Mouse (Mus musculus) cerebellum, adult 8-10 months (tissue): ENCODE data around the gene Itga5.
A peak's percentile ranks its signal among the peaks of the same experiment; 100 is the strongest.

Source experiments
- DNase-seq: peaks from one replicate; pipeline ENCODE4 v3.0.0; 2022

Gene Itga5

DNA sequence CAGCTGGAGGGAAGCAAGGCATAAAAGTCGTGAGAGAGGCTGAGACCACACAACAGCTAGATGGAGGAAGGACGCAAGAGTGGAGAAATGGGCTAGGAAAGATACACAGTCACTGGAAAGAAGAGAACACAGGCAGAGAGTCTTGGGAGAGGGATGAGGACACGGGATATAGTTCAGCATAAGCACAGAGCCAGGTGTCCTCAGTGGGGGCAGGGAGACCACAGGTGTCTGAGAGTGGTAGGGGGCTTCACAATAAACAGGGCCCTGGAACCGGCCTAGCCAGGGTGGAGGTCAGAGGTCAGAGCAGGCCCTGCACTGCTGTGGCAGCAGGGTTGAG is 27.8 kb downstream of the Itga5 start:
- DNase-seq: no peak

DNA sequence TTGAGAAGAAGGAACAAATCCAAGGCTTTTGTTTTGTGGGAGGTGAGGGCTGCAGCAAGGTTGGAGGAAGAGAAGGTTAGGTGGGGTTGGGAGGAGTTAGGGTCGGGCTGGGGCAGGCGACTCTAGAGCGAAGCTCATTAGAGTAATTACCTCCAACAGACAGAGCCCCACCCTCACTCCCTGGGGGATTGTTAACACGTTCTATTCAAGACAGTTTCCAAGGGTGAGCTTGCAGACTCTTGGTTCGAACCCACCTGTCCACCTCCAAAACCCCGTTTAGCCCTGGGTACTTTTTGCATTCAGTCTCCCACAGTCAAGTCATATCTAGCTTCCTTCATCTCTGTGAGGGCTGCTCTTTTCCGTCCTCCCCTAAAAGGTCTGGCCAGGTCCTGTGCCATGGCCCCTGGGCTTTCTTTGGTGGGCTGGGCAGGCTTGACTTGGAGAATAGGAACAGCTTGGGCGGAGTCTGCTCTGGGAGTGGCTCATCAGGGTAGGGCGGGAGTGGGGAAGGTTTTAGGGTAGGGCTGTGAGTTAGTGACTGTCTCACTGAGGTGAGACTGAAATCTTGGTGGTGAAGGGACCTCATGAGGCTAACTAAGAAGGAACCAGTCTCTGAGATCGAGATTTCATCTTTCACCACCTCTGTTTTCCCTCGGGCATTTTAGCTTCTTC is 29.4 kb downstream of the Itga5 start:
- DNase-seq: no peak

DNA sequence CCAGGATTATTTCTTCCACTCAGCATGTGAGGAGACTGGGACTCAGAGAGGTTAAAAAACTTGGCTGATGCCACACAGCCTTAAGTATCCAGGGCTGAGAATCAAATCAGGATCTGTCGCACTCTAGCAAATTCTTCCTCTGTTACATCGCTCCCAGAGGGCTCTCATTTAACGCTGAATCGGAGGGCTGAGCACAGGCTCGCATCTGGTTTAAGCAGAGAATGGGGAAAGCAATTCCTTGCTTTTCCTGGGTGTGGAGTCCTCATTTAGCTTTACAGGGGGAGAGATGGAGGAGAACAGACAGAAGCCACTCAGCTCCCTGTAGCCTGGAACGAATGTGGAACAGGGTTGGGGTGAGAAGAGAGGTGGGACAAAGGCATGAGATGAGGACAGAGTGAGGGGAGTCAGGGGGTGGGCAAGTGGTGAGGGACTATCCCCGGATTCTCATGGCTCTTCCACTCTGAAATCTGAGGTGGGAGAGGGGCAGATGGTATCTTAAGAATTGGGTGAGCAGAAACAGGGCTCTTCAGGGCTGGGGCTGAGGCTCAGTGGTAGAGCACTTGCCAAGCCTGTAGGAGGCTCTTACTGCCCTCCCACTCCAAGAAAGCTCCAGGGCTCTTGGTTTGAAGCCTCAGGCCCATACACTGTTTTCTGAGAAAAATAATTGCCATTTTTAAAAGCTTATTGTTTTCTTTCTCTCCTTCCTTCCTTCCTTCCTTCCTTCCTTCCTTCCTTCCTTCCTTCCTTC is 30.9 kb downstream of the Itga5 start:
- no peak for DNase-seq

DNA sequence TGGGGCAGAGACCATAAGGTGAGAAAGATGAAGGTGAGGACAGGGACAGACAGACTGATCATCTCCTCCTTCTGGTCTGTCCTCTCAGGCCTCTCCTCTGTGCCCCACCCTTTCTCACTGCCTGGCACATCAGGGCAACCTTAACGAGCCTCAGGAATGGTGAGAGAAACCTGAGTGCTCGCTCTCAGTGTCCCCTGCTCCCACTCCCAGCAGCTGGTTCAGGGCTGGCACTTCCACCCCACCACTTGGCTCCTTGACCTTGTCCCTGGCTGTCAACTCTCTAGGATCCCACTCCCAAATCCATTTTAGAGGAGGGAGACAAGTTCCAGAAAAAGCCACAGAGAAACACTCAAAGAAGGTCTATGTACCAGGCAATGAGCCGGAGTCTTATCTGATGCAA is 31.5 kb downstream of the Itga5 start:
- DNase-seq: no peak

DNA sequence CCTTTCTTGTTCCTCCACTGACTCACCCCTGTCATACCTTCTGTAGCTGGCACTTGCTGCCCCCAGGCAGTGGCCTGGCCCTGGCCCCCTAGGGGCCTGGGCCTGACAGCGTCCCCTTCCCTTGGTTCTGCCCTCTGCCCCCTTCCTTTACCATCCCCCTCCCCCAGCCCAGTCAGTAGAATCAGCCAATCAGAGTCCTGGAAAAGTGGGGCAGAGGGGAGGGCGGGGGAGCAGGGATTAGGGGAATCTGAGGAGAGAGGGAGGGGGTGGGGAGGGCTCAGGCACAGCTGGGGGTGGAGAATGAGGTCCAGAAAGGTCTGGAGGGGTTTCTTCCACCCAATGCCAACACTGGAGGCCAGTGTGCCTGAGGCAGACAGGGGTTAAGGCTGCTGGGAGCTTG is 32.4 kb downstream of the Itga5 start:
- no peak for DNase-seq

DNA sequence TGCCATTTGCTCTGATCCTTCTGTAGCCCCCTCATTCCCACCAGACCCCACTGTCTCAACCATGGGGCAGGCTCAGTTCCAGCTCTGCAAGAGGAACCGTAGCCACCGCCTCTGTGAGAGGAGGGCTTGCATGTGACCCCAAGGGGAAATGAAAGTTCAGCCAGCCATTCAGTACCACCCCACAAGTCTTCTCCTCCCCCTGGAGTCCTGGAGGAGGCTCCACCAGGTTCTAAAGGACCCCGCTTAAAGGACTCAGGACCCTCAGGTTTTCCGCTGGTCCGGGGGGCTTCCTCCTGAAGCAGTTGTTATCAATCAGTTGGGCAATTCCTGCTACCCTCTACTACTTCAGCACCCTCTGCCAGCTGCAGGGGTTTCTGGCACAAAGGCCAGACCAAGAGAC is 32.8 kb downstream of the Itga5 start:
- DNase-seq: no peak

DNA sequence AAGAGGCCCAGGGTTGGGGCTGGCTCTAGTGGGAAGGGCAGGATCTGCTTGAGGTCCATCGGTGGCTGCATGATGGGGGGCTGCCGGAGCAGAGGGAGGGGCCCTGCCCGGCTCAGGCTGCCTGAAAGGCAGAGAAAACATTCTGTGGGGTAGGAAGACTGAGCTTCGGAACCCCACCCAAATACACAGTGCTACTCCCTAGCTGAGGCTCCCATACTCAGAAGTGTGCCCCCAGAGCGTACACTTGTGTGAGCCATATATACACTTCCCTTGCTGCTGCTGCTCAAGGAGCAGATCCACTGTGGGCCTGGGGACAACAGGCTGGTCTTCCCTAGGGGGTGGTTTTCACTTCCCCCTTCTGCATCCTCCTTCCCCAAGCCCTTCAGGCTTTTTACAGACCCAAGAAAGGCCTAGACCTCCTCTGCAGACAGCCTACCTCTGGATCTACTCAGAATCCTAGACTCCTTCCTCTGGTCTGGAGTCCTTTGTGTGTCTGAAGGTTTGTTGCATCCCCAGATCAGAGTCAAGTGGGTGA is 33.4 kb downstream of the Itga5 start:
- no peak for DNase-seq

DNA sequence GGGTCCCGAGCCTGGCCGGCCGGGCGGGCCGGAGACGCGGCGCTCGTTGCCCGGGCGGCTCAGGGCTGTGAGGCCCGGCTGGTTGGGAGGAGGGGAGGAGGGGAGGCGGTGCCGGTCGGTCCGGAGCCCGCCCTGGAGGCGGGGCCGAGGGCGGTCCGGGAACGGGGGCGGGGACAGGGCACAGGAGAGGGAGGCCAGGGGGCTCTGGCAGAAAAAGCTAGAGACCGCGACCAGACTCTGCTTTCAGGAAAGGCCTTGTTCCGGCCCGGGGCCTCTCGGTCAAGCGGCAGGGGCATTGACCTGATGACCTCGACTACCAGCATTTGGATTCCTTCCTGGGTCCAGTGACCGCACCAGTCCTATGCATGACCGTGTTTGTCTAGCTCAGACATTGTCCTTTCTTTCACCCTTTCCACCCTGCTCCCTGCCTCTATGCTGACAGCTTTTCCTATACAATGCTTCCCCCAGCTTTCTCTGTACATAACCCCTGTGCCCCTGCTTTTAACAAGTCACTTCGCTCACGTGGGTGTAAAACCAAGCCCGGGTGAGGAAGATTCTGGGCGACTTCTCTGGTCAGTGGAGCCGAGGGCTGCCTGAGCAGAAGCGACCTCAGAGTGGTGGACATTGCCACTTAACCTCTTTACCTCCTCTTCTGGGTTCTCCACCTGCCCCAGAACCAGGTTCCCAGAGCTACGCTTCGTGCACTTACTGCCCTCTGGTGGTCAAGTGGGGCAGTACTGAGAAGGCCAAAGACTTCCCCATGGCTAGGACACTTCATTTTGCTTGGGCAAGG is 42.9 kb downstream of the Itga5 start:
- peak; percentile 86 for DNase-seq

DNA sequence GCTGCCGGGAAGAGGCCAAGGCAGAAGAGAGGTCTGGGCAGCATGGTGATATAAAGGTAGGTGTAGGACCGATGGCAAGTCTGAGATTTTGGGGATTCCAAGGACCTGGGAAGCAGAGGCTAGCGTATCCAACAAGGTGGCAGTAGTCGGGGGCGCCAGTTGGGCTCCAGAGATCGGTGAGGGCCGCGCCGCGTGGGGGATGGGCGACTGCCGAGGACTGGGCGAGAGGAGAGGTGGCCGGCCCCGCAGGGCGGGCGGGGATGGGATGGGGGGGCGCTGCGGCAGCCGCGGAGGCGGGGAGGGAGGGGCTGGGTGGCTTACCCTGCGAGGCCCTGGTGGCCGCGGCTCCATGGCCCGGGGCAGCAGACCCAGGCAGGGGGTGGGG is 43.5 kb downstream of the Itga5 start:
- peak; percentile 70 for DNase-seq

DNA sequence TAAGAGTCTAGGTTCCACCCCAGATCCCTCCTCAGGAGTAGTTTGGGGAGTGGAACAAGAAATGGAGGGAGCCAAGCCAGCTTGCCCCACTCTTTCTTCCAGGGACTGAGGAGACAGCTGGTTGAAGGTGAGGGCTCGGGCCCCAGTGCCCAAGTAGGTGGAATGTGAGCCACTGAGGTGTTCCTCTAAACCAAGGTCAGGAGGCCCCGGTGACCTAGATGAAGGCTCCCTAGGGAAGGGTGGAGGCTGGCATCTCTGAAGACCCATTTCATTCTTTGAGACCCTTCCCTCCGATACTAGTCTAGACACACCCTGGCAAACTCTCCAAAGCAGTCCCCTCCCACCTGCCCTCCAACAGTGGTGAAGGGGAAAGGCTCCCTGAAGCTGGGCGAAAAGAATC is 44.2 kb downstream of the Itga5 start:
- peak; percentile 25 for DNase-seq

DNA sequence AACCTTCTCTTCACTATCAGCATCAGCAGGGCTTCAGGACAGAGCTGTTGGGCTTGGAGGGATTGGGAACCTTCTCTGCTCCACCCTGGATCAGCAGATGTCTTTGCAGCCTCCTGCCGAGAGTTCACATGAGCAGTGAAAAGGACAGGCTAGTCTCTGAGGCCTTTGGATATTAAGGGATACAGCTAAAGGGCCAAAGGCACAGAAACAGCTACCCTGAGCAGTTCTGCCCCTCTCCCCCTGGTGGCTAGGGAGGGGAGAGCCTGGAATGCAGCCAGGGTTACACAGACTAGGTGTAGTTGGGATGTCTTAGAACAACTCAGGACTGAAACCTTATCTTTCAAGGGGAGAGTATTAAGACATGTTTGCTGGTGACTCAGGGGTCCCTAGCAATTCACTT is 45.5 kb downstream of the Itga5 start:
- DNase-seq: no peak

DNA sequence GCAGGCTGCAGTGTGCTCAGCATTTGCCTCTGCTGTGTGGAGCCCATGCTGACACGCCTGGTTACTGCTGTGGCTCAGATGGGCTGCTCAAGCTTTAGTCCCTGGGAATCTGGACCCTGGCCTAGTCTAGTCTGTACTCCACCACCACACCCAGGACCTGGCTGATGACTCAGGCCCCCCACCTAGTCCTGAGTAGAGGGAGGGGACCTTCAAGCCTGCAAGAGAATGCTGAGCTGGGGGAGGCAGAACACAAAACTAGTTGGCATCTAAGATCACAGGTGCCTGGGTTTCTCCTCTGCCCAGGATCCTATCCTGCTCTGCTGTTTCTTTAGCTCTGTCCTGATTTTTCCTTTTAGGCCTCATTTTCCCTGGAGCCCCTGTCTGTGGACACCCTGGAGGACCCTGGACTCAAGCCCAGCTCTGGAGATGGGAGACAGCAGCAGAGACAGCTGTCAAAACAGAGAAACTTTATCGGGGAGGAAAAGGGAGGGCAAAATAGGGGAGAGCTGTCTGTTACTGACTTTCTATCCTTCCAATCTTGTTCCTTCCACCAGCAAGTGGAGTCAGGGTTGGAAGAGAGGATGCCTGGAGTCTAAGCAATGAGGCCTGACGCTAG is 48.3 kb downstream of the Itga5 start:
- DNase-seq: no peak

DNA sequence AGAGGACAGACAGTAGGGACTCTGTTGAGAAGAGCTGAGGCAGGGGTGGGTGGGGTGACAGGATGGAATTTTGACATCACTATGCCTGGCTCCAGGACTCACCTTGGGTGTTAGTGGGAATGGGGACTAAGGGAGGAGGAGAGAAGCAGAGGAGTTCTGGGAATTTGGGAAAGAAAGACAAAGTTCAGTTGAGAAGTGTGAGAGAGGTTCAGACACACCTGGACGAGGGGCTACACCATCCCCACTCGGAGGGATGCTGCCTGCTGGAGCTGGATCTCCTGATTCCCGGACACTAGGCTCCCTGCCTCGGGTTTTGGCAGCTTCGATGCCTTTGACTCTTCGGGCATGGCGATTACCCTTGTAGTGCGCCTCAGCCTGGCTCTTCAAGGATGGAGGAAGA is 48.8 kb downstream of the Itga5 start:
- no peak for DNase-seq

DNA sequence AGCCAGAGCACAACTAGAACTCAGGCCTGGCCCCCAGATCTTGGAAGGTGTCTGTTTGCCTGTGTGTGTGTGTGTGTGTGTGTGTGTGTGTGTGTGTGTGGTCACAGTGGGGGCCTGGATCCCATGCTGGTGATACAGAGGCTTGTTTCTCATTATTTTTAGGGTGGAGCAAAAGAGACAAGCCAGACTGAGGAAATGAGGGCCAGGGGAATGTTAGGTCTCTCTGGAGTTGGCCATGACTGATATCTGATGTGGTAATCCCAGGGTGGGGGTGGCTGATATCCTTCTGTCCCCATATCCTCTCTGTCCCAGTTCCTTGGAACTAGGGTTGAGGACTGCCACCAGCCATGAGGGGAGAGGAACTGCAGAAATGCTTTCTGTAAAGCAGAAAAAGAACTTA is 49.4 kb downstream of the Itga5 start:
- no peak for DNase-seq

DNA sequence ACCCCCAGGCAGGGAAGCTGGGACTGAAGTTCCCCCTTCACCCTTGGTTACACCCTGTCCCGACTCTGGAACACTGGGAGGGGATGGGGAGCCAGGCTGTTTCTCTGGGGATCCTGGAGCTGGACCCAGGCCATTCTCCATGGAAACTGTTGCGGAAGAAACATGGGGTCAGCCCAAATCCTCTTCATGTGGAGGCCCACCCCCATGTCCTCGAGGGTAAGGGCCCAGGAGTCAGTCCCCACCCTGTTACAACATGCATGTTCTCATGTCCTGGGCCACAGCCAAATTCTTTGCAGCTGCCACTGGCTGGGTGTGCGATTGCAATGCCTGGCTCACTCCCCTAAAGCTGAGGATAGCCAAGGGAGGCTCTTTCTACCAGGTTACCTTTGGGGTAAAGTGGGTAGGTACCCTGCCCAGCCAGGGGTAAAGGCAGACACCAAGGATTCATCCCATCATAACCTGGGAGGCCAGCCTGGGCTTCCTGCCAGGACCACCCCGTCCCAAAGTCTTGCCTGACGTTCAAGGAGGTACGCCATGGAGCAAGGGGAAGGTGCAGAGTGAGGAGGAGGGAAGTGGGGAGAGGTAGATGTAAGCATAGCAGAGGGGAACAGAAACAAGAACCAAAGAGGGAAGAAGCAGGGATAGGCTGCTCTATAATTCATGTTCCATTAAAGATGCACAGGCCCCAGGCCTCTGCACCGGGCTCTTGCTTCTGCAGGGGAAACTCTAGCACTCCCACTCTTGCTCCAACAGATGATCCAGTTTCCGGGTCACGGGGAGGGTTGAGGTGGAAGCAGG is 50.4 kb downstream of the Itga5 start:
- no peak for DNase-seq

DNA sequence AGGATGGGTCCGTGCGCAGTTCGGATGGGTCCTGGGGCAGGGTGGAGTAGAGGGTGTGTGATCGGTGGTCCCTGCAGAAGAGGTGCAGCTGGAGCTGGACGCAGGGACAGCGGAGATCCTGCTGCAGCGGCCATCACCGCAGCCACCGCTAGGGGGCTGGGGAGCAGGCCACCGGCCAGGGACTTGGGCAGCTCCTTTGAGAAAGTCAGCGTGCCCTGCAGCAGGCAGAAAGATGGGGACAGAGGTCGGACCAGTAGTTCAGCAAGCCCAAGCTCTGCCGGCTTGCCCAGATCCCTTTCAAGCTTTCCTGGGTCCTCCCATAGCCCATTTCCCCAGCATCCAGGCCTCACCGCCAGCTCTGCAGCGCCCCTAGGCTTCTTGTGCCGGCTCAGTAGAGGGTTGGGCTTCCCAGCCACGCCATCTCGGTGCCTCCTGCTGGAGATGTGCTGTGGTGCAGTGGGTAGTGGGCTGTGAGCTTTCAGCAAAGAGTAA is 51.5 kb downstream of the Itga5 start:
- DNase-seq: peak; percentile 69

DNA sequence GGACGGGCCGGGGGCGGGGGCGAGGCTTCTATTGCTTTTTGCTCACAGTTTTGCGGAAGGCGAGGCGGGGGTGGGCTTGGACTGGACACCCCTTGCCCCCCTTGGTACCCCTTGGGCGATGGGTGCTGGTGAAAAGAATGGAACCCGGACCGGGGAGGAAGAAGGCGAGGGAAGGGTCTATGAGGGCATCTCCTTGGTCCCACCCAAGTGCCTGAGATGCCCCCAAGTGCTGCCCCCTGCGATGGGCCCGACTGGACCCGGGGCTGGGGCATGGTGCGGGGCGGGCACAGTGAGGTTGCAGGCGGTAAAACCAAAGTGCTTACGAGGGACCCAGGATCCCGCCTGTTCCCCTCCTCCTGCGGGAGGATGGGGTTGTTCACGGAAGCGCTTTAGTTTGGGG is 52.4 kb downstream of the Itga5 start:
- DNase-seq: no peak

DNA sequence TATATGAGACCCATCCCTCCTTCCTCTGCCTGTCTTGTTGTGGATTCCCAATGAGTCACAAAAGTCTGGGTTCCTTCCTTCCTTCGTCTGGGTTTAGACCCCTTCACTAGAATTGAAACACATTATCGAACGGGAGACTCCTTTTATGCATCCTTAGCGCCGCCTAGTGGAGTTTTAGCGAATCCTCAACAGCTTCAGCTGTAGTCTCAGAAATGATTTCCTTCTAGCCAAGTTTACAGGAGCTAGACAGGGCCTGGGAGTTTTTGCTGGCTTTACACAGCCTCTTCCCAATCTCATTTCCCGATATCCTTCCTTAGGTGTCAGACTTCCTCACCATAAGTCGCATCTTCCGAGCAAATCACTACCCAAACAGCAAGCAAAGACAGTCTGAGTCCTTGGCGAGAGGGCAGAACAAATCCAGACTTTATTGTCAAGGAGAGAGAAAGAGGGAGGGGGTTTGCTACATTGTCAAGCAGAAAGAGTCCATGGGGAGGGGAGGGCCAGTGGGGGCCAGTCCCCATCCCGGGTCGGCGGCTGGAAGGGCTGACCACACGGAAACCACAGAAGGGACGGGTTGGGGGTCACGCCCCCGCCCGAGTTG is 53.0 kb downstream of the Itga5 start:
- DNase-seq: no peak

DNA sequence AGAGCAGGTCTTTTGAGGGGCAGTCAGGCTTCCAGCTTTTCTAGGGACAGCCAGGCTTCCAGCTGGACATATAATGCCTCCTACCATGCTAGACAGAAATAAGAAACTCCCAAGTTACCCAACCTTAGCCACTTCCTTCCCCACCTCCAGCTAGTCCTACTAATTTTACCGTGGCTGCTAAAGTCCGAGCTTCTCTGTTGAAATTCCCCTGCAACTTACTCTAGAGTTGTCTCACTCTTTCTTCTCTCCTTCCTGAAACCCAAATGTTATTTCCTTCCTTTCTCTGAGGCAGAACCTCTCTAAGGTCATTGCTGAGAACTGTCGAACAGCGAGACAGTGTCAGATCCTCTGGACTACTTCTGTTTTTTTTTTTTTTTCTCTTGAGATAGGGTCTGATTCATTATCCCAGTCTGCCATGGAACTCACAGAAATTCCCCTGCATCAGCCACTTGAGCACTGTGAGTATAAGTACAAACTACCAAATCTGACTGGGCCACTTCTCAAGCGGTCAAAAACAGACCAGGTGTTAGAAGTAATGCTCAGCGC is 56.1 kb downstream of the Itga5 start, which contains the start of gene Gpr84:
TSS of gene Gpr84 (minus strand) at position 248 of the 546 bp plus-strand sequence.
- no peak for DNase-seq

DNA sequence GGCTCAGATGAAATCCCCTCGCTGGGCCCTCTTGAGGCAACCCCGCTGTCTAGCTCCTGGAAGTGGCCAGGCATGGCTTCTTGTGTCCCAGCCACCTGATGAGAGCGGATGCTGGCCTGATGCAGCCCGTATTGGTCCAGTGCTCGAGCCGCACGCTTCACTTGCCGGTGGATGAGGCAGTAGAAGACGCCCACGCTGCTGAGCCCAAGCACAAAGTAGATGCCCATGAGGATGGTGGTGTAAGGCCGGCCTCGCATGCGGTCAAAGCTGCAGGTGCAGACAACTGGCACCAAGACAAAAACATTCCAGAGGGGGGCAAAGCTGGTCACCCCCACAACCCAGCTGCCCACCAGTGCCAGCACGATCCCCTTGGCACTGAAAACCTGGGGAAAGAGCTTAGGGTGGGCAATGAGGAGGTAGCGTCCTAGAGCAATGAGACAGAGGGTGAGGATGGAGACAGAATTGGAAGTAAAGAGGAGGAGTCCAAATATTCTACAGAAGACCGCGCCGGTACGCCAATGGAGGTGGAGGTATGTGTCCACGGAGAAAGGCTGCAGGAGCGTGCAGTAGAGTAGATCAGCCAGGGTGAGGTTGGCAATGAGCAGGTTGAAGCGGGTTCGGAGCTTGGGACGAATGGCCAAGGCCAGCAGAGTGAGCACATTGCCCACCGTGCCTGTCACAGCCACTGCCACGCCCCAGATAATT is 57.5 kb downstream of the Itga5 start:
- DNase-seq: no peak
